Mouse (Mus musculus): ENCODE measurements around the gene 1700093K21Rik. TPM values are rescaled to one million over a fixed set of nuclear protein-coding genes. Genes with fewer than 3 reads are reported as not detected.
"Not testable (repeated sequence)": the region's sequence is repeated elsewhere in the genome, so short reads cannot be mapped to it uniquely, and the experiment has no call there.

Gene 1700093K21Rik
- polyA plus RNA-seq (2015; fragmentation: Nextera tagmentation; extraction: Ambion mirVana), result 0.16 TPM in 1 of 2 replicates, not detected in the other

- Histone ChIP-seq H3K4me2 (replicated peaks) (no peak within 1 kb of the TSS), H3K4me1 (replicated peaks) (no peaks in the 10 kb centered on the region), H3K9me3 (no peaks in the 10 kb centered on the region), H3K27ac (no peak within 1 kb of the TSS), H3K4me3 (replicated peaks) (no peak within 1 kb of the TSS), H3K9ac (replicated peaks) (no peak within 1 kb of the TSS), H3K27me3 (no peaks in the 10 kb centered on the region), H3K36me3 (no peaks in the 10 kb centered on the region)
- WGBS, result 29% methylated on average over 5 of the region's 5 CpGs
- ATAC-seq, result no peak
These were observed at the start of gene 1700093K21Rik for GRCm38 (mm10) chr11:23520473-23521205. Gene 1700093K21Rik, minus strand, starts transcription at chr11:23521155.

- 92% methylated on average over 7 of the region's 7 CpGs for WGBS
- peaks cover 54% of the 10 kb centered on the region for H3K36me3 ChIP-seq
These were observed 49.2 kb upstream of the 1700093K21Rik start for GRCm38 (mm10) chr11:23570130-23570529.

GRCm38 (mm10) chr11:23565761-23566160 is 44.8 kb upstream of the 1700093K21Rik start:
- Histone ChIP-seq H3K9me3 (no peaks in the 10 kb centered on the region), H3K4me2 (replicated peaks) (no peak overlapping the region), H3K9ac (replicated peaks) (no peak overlapping the region), H3K27me3 (no peaks in the 10 kb centered on the region), H3K4me3 (replicated peaks) (no peak overlapping the region), H3K36me3 (peaks cover 47% of the 10 kb centered on the region), H3K27ac (no peak overlapping the region), H3K4me1 (replicated peaks) (no peaks in the 10 kb centered on the region)
- WGBS, result 55% methylated on average over 6 of the region's 6 CpGs
- peak; percentile 83 for ATAC-seq

More at GRCm38 (mm10) chr11:23570130-23570529, 49.2 kb upstream of the 1700093K21Rik start:
- no peaks in the 10 kb centered on the region for H3K9me3 ChIP-seq
- H3K9ac ChIP-seq (replicated peaks), result no peak overlapping the region
- H3K4me3 ChIP-seq (replicated peaks), result no peak overlapping the region
- H3K4me1 ChIP-seq (replicated peaks), result no peaks in the 10 kb centered on the region
- H3K27ac ChIP-seq, result no peak overlapping the region
- ATAC-seq, result no peak
- H3K27me3 ChIP-seq, result no peaks in the 10 kb centered on the region
- no peak overlapping the region for H3K4me2 ChIP-seq (replicated peaks)

GRCm38 (mm10) chr11:23557039-23557630 is 36.2 kb upstream of the 1700093K21Rik start:
- WGBS, result 75% methylated on average over 6 of the region's 6 CpGs
- no peak for ATAC-seq

GRCm38 (mm10) chr11:23537446-23537845 is 16.5 kb upstream of the 1700093K21Rik start:
- no peak overlapping the region for H3K4me3 ChIP-seq (replicated peaks)
- no peaks in the 10 kb centered on the region for H3K4me1 ChIP-seq (replicated peaks)
- H3K9me3 ChIP-seq, result no peaks in the 10 kb centered on the region
- no peak overlapping the region for H3K4me2 ChIP-seq (replicated peaks)
- H3K27ac ChIP-seq, result no peak overlapping the region
- no peak overlapping the region for H3K9ac ChIP-seq (replicated peaks)
- ATAC-seq, result no peak
- H3K27me3 ChIP-seq, result no peaks in the 10 kb centered on the region
- 89% methylated on average over 2 of the region's 2 CpGs for WGBS
- no peaks in the 10 kb centered on the region for H3K36me3 ChIP-seq

More at GRCm38 (mm10) chr11:23557039-23557630, 36.2 kb upstream of the 1700093K21Rik start:
- Histone ChIP-seq H3K36me3 (no peaks in the 10 kb centered on the region), H3K9ac (replicated peaks) (no peak overlapping the region), H3K9me3 (no peaks in the 10 kb centered on the region), H3K4me2 (replicated peaks) (no peak overlapping the region), H3K27ac (no peak overlapping the region), H3K4me3 (replicated peaks) (no peak overlapping the region), H3K4me1 (replicated peaks) (no peaks in the 10 kb centered on the region), H3K27me3 (no peaks in the 10 kb centered on the region)

GRCm38 (mm10) chr11:23518981-23519380 is 2.0 kb downstream of the 1700093K21Rik start:
- WGBS, result 83% methylated on average over 3 of the region's 3 CpGs
- H3K27me3 ChIP-seq, result no peaks in the 10 kb centered on the region
- H3K4me1 ChIP-seq (replicated peaks), result no peaks in the 10 kb centered on the region
- H3K9me3 ChIP-seq, result no peaks in the 10 kb centered on the region
- H3K36me3 ChIP-seq, result no peaks in the 10 kb centered on the region
- H3K27ac ChIP-seq, result no peak overlapping the region
- no peak overlapping the region for H3K4me3 ChIP-seq (replicated peaks)
- no peak overlapping the region for H3K4me2 ChIP-seq (replicated peaks)
- no peak overlapping the region for H3K9ac ChIP-seq (replicated peaks)
- no peak for ATAC-seq

- no peaks in the 10 kb centered on the region for H3K36me3 ChIP-seq
- H3K9me3 ChIP-seq, result no peaks in the 10 kb centered on the region
- H3K9ac ChIP-seq (replicated peaks), result no peak overlapping the region
- H3K4me3 ChIP-seq (replicated peaks), result no peak overlapping the region
- no peak for ATAC-seq
- no peak overlapping the region for H3K4me2 ChIP-seq (replicated peaks)
- WGBS, result 90% methylated on average over 2 of the region's 2 CpGs
- no peak overlapping the region for H3K27ac ChIP-seq
- H3K27me3 ChIP-seq, result no peaks in the 10 kb centered on the region
- H3K4me1 ChIP-seq (replicated peaks), result peaks cover 10% of the 10 kb centered on the region
These were observed 5.6 kb downstream of the 1700093K21Rik start for GRCm38 (mm10) chr11:23515315-23515714.

GRCm38 (mm10) chr11:23514785-23515184 is 6.2 kb downstream of the 1700093K21Rik start:
- H3K4me1 ChIP-seq (replicated peaks); ATAC-seq; H3K9me3 ChIP-seq; H3K27me3 ChIP-seq; H3K9ac ChIP-seq (replicated peaks); H3K27ac ChIP-seq; H3K4me2 ChIP-seq (replicated peaks); H3K36me3 ChIP-seq; H3K4me3 ChIP-seq (replicated peaks): not testable (repeated sequence)
- WGBS, result 76% methylated on average over 4 of the region's 4 CpGs

- not testable (repeated sequence) for H3K9ac ChIP-seq (replicated peaks); H3K9me3 ChIP-seq; H3K4me1 ChIP-seq (replicated peaks); H3K4me3 ChIP-seq (replicated peaks); H3K36me3 ChIP-seq; H3K27ac ChIP-seq; ATAC-seq; H3K27me3 ChIP-seq; H3K4me2 ChIP-seq (replicated peaks)
- 88% methylated on average over 5 of the region's 5 CpGs for WGBS
These were observed 16.2 kb downstream of the 1700093K21Rik start for GRCm38 (mm10) chr11:23504801-23505200.

GRCm38 (mm10) chr11:23498609-23499008 is 22.3 kb downstream of the 1700093K21Rik start:
- WGBS, result 50% methylated on average over 5 of the region's 5 CpGs
- no peak for ATAC-seq

GRCm38 (mm10) chr11:23497718-23498509 is 23.0 kb downstream of the 1700093K21Rik start, which contains the start of gene Ahsa2:
Gene Ahsa2, minus strand, starts transcription at chr11:23498030.
- H3K4me3 ChIP-seq (replicated peaks), result peak within 1 kb of the TSS; percentile 76
- H3K27ac ChIP-seq, result peak within 1 kb of the TSS; percentile 96
- peak; percentile 94 for ATAC-seq
- no peaks in the 10 kb centered on the region for H3K9me3 ChIP-seq
- peaks cover 32% of the 10 kb centered on the region for H3K4me1 ChIP-seq (replicated peaks)
- peak within 1 kb of the TSS; percentile 91 for H3K9ac ChIP-seq (replicated peaks)
- H3K4me2 ChIP-seq (replicated peaks), result peak within 1 kb of the TSS; percentile 88
- H3K27me3 ChIP-seq, result no peaks in the 10 kb centered on the region
- peaks cover 22% of the 10 kb centered on the region for H3K36me3 ChIP-seq
- 2% methylated on average over 49 of the region's 66 CpGs for WGBS

More at GRCm38 (mm10) chr11:23498609-23499008, 22.3 kb downstream of the 1700093K21Rik start:
- Histone ChIP-seq H3K4me2 (replicated peaks) (peak overlapping the region; percentile 88), H3K9ac (replicated peaks) (peak overlapping the region; percentile 64; the same call in 1 of the 2 replicates), H3K27me3 (no peaks in the 10 kb centered on the region), H3K4me3 (replicated peaks) (peak overlapping the region; percentile 76), H3K4me1 (replicated peaks) (peaks cover 32% of the 10 kb centered on the region), H3K27ac (peak overlapping the region; percentile 96), H3K36me3 (peaks cover 16% of the 10 kb centered on the region), H3K9me3 (no peaks in the 10 kb centered on the region)

- Histone ChIP-seq H3K36me3 (peaks cover 28% of the 10 kb centered on the region), H3K9me3 (no peaks in the 10 kb centered on the region), H3K4me1 (replicated peaks) (peaks cover 32% of the 10 kb centered on the region), H3K27ac (peak overlapping the region; percentile 96), H3K27me3 (no peaks in the 10 kb centered on the region), H3K4me3 (replicated peaks) (peak overlapping the region; percentile 76), H3K4me2 (replicated peaks) (peak overlapping the region; percentile 88), H3K9ac (replicated peaks) (peak overlapping the region; percentile 91)
- ATAC-seq, result peak; percentile 91
- WGBS, result 0% methylated on average over 22 of the region's 22 CpGs
These were observed 23.6 kb downstream of the 1700093K21Rik start for GRCm38 (mm10) chr11:23497335-23497717.
